Mouse (Mus musculus): ENCODE measurements at regions not wholly inside any gene's neighbourhood (a gene's known extent, or its start where the extent isn't known, plus 50 kb on each side); places are given as distances from the start of the nearest gene placed in this dataset.

DNA sequence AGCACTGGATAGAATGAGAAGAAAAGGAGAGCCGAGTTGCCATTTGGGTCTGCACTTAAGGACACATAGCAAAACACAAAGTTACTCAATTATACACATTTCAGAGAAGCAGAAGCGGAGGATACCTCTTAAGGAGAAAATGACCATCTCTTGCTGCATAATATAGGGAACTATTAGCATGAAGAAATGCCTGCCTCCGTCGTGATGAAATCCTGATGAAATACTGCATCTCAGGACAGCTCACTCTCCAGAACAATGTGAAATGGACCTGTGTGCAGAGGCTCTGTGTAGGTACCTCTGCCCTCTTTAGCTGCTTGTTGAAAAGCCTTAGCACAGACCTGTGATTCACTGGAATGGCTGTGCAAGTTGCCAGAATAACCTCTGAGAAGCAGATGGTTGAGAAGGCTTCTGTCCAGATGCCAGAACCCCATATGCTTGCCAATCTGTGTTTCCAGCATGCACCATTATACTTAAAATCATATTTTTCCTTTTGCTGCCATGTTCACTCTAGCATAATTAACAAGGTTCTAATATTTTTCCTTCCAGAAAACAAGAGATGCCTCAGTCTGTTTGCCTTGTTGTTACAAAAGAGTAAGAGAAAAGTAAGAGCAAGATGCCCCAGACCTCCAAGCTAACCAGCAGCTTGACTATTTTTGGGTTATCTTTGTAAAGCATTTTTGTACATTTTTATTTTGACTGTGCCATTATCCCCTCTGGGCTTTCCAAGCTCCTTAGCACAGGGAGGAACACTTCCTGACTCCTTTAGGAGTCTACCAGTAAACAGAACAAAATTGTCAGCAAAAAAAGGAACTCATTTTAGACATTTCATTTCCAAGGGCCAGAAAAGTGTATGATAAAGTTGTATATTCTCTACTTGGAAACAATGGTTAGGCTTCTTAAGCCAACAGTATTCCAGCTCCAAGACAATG is 259.0 kb downstream of the 1190002N15Rik start:
- peak; percentile 94 for ATAC-seq (ENCODE audit: insufficient number of reproducible peaks, low FRiP score, low TSS enrichment)

DNA sequence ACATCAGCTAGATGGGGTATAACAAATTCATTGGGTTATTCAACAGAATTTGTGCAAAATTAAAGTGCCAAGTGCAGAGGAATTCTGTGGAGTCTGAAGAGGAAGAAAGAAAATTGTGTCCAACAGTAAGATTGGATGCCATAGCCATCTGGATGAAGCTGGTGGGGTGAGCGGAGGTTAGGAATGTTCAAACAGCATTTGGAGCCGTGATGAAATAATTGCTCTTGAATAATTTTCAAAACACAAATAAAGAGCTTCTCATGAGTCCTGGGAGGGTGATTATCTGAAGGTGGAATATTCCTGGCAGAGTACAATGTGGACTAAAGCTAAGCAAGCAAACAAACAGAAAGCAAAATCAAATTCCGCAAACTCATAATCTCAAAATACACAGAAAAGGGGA is 260.8 kb downstream of the 1190002N15Rik start:
- no peak for ATAC-seq (ENCODE audit: insufficient number of reproducible peaks, low FRiP score, low TSS enrichment)

GRCm38 (mm10) chr9:94269213-94269612 is 268.7 kb downstream of the 1190002N15Rik start:
- ATAC-seq (ENCODE audit: insufficient number of reproducible peaks, low FRiP score, low TSS enrichment), result no peak

- ATAC-seq (ENCODE audit: insufficient number of reproducible peaks, low FRiP score, low TSS enrichment), result no peak
These were observed 270.6 kb downstream of the 1190002N15Rik start for GRCm38 (mm10) chr9:94267243-94267642.

- ATAC-seq (ENCODE audit: insufficient number of reproducible peaks, low FRiP score, low TSS enrichment), result no peak
These were observed 298.2 kb downstream of the 1190002N15Rik start for GRCm38 (mm10) chr9:94239479-94240241.

DNA sequence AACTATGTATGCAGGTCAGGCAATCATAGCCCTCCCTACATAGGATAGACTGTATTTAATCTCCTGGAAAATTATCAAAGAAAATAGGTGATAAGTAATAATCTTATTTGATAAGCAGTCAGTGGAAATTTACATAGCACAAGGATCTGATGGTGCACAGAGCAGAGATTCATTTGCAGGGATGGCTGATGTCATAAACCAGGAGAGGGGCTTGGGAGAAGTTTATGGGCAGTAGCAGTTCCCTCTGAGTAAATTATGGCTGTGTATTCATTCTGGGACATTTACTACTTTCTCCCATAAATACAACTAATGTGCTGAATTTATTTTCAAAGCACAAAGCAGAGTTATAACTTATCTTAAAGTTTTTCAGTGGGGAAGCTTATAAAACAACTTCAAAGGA is 299.3 kb downstream of the 1190002N15Rik start:
- no peak for ATAC-seq (ENCODE audit: insufficient number of reproducible peaks, low FRiP score, low TSS enrichment)

GRCm38 (mm10) chr9:94229537-94229936 is 308.3 kb downstream of the 1190002N15Rik start:
- ATAC-seq (ENCODE audit: insufficient number of reproducible peaks, low FRiP score, low TSS enrichment), result no peak

GRCm38 (mm10) chr9:94219116-94219515 is 318.8 kb downstream of the 1190002N15Rik start:
- ATAC-seq (ENCODE audit: insufficient number of reproducible peaks, low FRiP score, low TSS enrichment), result no peak

GRCm38 (mm10) chr9:94216414-94217279 is 321.2 kb downstream of the 1190002N15Rik start:
- ATAC-seq (ENCODE audit: insufficient number of reproducible peaks, low FRiP score, low TSS enrichment), result no peak

DNA sequence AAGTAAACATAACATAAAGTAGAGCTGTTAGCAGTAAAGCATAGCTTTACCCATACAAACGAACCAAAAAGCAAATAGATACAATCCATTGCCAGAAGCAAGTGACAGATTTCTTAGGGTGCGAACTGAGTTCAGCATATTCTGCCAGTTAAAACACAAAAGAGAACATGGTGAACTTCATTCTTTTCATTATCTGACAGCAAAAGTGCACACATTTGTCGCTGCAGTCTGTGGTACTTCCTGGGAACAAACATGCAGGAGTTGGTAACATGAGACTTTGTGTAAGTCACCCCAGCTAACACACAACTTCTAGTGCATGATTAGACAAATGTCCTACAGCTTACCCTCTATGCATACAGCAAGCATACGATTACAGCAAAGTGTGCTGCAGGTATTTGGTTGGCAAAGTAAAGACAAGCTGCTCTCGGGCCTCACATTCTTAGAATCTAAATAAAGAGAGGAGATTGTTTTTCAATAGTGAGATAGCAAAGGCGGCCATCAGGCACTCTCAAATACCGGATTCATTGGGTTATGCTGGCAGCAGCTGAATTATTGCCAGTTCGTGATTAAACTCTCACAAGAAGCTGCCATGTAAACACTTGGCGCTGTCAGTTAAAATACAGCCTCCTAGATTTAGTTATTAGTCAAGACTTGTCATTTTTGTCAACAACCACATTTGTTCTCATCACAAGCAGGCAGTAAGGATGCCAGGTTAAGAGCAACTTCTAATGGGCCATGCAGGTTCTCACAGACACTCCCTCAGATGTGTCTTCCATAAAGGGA is 327.2 kb downstream of the 1190002N15Rik start:
- no peak for ATAC-seq (ENCODE audit: insufficient number of reproducible peaks, low FRiP score, low TSS enrichment)

DNA sequence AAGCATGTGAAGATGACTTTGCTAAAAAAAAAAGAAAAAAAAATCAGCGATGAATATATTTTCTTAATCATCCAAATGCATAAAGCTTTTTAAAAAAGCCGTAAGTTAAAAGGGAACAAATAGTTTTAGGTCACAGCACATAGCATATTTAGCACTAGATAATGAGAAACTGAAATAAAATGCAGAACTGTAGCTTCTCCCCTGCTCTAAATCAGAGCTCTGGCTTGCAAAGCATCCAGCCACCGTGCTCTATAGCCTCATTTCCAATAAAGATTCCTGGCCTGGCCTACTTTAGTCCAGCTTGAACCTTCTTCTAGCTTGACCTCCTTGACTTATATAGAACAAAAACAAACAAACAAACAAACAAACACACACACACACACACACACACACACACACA is 328.9 kb downstream of the 1190002N15Rik start:
- no peak for ATAC-seq (ENCODE audit: insufficient number of reproducible peaks, low FRiP score, low TSS enrichment)

- no peak for ATAC-seq (ENCODE audit: insufficient number of reproducible peaks, low FRiP score, low TSS enrichment)
These were observed 337.0 kb downstream of the 1190002N15Rik start for GRCm38 (mm10) chr9:94200892-94201291.

DNA sequence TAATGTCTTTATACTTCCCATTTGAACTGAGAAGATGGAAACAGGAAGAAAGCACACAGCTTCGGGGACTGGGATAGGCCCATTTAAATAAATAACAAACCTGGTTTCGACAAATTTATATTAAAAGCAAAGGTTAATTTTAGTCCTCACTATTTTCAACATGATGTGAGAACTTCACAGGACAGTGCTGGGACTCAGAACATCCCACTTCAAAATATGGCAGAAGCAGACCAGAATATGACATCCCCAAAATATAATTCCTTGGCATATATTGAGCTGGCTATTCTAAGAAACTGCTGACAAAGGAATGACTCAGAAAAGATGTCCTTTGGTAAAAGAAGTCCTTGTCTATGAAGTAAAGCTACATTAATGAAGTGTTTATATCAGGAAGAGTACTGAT is 338.0 kb downstream of the 1190002N15Rik start:
- ATAC-seq (ENCODE audit: insufficient number of reproducible peaks, low FRiP score, low TSS enrichment), result no peak

DNA sequence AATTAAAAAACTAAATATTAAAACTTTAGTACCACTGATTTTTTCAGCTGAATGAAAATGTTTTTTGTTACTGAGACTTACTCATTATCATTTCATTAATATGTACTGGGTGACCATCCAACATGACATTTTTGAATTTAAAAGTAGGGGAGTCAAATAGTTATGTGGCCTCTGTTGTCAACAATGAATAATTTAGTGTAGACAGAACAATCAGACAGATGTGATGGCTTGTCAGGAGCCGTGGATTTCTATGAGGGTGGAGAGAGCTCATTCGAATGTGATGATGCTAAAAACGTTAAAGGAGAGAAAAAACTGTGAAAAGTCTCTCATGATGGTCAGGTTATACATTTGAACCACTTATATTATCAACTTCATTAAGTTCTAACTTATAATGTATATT is 346.8 kb downstream of the 1190002N15Rik start:
- ATAC-seq (ENCODE audit: insufficient number of reproducible peaks, low FRiP score, low TSS enrichment), result no peak

DNA sequence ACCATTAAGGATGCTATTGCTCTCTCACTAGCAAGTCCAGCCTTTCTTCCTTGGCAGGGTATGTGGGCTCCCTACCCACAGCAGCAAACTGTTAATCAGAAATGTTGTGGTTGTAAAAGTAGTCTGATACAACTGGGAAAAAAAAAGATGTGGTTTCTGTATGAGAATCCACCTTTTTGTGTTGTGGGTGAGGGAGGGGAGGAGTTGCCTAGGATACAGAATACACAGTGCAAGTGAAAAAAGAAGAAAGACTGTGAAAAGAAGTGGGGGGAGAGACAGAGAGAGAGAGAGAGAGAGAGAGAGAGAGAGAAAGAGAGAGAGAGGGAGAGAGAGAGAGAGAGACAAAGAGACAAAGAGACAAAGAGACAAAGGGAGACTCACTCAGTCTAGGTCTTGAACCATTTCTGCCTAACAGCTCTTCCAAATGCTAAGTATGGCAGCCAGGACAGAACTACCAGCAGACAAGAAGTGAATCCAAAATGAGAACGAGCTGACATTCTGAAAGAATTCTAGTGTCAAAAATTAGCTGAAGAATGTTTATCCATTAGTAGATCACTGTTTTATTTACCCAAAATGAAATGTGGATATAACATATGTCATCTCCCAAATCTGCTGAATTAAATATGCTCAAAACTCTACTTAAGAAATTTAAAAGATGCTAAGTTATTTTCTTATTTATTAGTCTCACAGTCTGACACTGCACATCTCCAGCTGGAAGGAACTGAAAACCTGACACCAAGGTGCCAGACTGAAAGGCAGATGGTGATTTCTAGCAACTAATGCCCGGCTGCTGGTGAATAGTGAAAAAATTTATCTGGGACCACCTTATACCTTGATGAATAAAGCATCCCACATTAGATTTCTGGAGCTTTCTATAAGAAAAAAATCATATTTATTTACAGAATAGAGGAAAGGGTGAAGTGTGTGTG is 347.7 kb downstream of the 1190002N15Rik start:
- ATAC-seq (ENCODE audit: insufficient number of reproducible peaks, low FRiP score, low TSS enrichment), result no peak

DNA sequence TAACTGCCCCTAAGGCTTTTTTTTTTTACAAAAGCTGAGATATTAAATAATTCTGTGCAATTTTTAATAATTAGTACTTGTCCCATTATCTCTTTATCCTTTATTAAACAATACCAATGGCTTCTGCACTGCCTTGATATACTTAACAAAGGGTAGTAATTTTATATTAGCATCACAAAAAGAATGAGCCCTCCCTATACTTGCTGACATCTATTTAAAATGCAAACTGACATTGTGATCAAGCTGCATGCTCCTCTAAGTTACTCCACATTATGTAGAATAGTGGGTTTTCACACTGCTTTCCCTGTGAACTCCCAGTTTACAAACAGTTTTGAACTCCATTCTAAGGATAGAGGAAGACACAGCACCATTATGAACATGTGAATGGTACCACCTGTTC is 349.8 kb downstream of the 1190002N15Rik start:
- ATAC-seq (ENCODE audit: insufficient number of reproducible peaks, low FRiP score, low TSS enrichment), result no peak

DNA sequence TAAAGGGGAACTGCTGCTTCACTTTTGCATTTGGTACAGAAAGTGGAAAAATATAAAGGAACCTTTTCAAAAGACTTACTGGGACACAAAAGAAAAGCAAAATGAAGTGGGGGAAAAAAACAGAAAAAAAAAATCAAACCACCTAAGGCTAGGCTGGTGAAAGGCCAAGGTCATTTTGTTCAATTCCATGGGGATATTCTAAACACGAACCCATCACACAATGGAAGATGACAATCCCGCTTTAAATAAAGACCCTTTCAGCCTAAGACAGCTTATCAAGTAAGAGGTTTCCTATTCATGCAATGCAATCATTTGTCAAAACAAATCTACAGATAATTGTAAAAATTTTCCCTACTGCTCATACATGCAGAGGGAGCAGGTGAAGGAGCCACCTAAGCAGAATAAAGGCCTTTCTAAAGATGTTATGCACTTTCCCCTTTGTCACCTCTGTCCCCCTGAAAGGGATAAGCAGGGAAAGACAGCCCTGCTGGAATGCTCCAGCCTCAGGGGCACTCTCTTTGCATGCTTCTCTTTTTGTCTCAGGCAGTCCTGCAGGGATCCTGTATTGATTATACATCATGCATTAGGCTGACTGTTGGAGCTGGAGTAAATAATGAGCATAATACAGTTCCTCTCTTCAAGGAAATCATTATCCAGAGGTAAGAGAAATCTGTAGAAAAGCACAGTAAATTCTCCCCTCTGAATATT is 367.8 kb downstream of the 1190002N15Rik start:
- no peak for ATAC-seq (ENCODE audit: insufficient number of reproducible peaks, low FRiP score, low TSS enrichment)

DNA sequence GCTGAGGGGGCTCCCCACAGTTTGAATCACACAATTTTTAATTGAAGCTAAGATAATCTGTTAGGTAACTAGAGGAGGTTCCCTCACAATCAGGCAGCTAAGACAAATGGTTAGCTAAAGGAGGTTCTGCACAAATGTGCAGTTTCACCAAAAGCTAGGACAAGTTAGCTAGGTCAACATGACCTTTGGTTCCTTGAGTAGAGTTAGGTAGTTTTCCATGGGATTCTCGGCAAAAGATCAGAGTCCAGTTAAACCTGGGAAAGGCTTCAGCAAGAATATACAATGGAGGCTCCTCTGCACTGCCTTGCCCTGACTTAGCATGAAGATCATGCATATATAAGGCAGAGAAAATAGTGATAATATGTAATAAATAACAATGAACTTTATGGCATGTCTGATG is 374.2 kb downstream of the 1190002N15Rik start:
- no peak for ATAC-seq (ENCODE audit: insufficient number of reproducible peaks, low FRiP score, low TSS enrichment)

Data from cerebellum, adult (tissue).